Mouse (Mus musculus): ENCODE data around the gene Gp1ba. TPM values are rescaled to one million over a fixed set of nuclear protein-coding genes. Genes with fewer than 3 reads are reported as not detected.

Gp1ba gene
- polyA plus RNA-seq, 1 experiment from 2014 or later: 2.8 TPM

DNA sequence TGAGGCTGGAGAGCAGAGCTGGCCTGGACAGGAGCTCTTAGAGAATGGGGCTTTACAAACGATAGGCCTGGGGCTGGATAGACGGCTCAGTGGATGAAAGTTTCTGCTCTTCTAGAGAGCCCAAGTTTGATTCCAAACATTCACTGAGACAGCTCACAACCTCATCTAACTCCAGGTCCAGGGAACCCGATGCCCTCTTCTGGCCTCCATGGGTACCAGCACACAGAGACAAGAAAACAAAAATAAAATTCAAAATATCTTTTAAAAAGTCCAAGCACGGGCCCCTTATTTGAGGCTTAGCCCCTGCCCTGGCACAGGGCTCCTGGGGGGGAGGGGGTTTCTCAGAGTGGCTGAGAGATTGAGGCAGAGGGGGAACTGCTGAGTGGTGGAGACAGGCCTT lies 28.2 kb upstream of the Gp1ba start:
- H3K27ac ChIP-seq: no peak overlapping the region
- H3K4me1 ChIP-seq (replicated peaks): peaks cover 32% of the 10 kb centered on the region
- no peak overlapping the region for H3K4me3 ChIP-seq (replicated peaks)
- no peak overlapping the region for H3K4me2 ChIP-seq
- no peak overlapping the region for H3K9ac ChIP-seq
- DNase-seq (no peak), ATAC-seq (ENCODE audit: low read depth) (no peak)
- H3K27me3 ChIP-seq: 0 out of 2 replicates have a peak, but pooled peaks cover under 1% of the 10 kb centered on the region
- H3K36me3 ChIP-seq: peaks cover 66% of the 10 kb centered on the region
- 76% methylated on average over 4 of the region's 4 CpGs for WGBS (ENCODE audit: insufficient replicate concordance)
- no peaks in the 10 kb centered on the region for H3K9me3 ChIP-seq (replicated peaks)

DNA sequence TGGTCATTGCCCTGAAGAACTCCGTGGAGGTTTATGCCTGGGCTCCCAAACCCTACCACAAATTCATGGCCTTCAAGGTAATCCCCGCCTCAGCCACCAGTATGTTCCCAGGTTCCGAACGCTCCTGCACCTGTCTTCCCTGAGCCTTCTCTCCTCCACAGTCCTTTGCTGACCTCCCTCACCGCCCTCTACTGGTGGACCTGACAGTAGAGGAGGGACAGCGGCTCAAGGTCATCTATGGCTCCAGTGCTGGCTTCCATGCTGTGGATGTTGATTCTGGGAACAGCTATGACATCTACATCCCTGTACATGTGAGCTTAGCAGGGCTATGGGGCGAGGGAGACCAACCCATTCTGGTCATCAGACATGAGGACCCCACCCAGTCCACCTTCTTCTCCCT lies 26.4 kb upstream of the Gp1ba start:
- H3K4me1 ChIP-seq (replicated peaks): peaks cover 34% of the 10 kb centered on the region
- no peak overlapping the region for H3K4me3 ChIP-seq (replicated peaks)
- no peak overlapping the region for H3K27ac ChIP-seq
- WGBS (ENCODE audit: insufficient replicate concordance): 66% methylated on average over 7 of the region's 7 CpGs
- no peaks in the 10 kb centered on the region for H3K9me3 ChIP-seq (replicated peaks)
- no peak overlapping the region for H3K4me2 ChIP-seq
- no peak for DNase-seq
- no peak for ATAC-seq (ENCODE audit: low read depth)
- peaks cover 16% of the 10 kb centered on the region; the same call in 1 of the 2 replicates for H3K27me3 ChIP-seq
- no peak overlapping the region for H3K9ac ChIP-seq
- peaks cover 49% of the 10 kb centered on the region for H3K36me3 ChIP-seq

DNA sequence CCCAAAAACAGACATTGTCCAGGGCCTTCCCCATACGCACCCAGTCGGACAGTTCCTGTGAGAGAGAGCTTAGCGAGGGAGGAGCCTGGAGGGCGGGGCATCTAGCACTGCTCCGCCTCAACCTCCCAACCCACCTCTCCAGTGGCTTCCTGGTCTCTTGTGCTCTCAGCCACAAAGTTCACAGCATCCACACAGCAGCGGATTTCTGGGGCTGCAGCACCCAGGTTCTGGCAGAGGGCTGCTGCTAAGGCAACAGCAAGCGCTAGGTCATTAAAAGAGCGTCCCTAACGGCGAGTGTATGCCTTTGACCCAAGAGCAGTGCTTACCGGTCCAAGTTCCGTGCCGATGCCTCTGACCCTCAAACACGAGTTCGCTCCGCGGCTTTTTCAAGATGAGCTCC lies 23.8 kb upstream of the Gp1ba start:
- WGBS (ENCODE audit: insufficient replicate concordance): 1% methylated on average over 17 of the region's 17 CpGs
- DNase-seq: peak; percentile 65
- 0 out of 2 replicates have a peak overlapping the region, but pooled peaks have one; percentile 9 for H3K27ac ChIP-seq

DNA sequence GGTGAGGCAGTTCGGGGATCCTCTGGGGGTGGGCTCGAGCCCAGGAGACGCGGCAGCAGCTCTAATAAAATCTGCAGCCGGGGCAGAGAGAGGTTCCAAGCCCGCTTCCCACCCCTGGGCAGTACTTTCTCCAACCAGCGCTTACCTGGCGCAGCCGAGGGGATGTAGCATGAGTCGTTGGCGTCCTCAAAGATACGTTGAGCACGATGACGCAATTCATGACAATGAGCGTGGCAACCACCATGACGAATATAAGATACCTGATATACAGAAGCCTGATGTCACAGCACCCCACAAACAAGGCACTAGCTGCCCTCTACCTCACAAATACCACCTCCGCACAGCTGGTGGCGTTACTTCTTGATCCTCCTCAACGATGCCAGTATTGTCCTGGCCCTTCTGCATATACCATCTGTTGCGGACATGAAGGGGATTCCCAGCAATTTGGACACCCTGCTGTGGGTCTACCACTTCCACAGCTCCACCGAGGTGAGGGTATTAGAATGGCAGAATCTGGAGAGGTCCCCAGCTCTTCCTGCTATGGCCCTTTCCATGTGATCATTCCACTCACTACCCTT lies 23.3 kb upstream of the Gp1ba start, which contains the start of gene 4930544D05Rik:
Gene 4930544D05Rik (plus strand): TSS at position 333 of the 578 bp plus-strand sequence.
- H3K9me3 ChIP-seq (replicated peaks): no peaks in the 10 kb centered on the region
- WGBS (ENCODE audit: insufficient replicate concordance): 17% methylated on average over 21 of the region's 21 CpGs
- DNase-seq: no peak
- H3K27ac ChIP-seq: 0 out of 2 replicates have a peak within 1 kb of the TSS, but pooled peaks have one; percentile 9
- peaks cover 26% of the 10 kb centered on the region for H3K4me1 ChIP-seq (replicated peaks)
- peaks cover 19% of the 10 kb centered on the region for H3K36me3 ChIP-seq
- H3K4me3 ChIP-seq (replicated peaks): peak within 1 kb of the TSS; percentile 59
- H3K27me3 ChIP-seq: peaks cover 16% of the 10 kb centered on the region; the same call in 1 of the 2 replicates
- H3K9ac ChIP-seq: peak within 1 kb of the TSS; percentile 65
- ATAC-seq (ENCODE audit: low read depth): no peak
- peak within 1 kb of the TSS; percentile 92 for H3K4me2 ChIP-seq

More for the DNA sequence above, 23.8 kb upstream of the Gp1ba start:
- Histone ChIP-seq H3K36me3 (peaks cover 24% of the 10 kb centered on the region), H3K4me3 (replicated peaks) (peak overlapping the region; percentile 59), H3K27me3 (peaks cover 16% of the 10 kb centered on the region; the same call in 1 of the 2 replicates), H3K4me2 (peak overlapping the region; percentile 92), H3K9ac (peak overlapping the region; percentile 65), H3K9me3 (replicated peaks) (no peaks in the 10 kb centered on the region), H3K4me1 (replicated peaks) (peaks cover 26% of the 10 kb centered on the region)
- peak; percentile 83 for ATAC-seq (ENCODE audit: low read depth)

DNA sequence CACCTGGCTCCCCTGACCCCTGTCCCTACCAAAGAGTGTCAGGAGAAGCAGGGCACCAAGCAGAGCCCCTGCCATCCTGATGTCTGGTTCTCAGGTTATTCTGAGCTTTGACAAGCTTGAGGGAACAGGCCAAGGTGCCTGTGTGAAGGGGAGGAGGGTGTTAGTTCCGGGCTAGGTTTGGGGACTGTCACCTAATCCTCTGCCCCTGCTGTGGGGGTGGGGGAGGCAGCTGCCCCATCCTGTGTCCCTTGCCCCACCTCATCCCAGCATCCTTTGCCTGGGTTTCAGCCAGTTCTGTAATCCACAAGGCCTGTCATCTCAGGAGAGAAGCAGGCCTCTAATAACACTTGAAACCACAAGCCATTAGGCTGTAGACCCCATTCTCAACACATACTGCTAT lies 19.8 kb upstream of the Gp1ba start, which contains the start of gene Chrne:
Gene Chrne (minus strand): TSS at position 116 of the 400 bp plus-strand sequence.
- Histone ChIP-seq H3K4me3 (replicated peaks) (no peak within 1 kb of the TSS), H3K27me3 (peaks cover 16% of the 10 kb centered on the region; the same call in 1 of the 2 replicates), H3K27ac (no peak within 1 kb of the TSS), H3K9me3 (replicated peaks) (no peaks in the 10 kb centered on the region), H3K9ac (no peak within 1 kb of the TSS), H3K36me3 (no peaks in the 10 kb centered on the region), H3K4me2 (no peak within 1 kb of the TSS), H3K4me1 (replicated peaks) (peaks cover 35% of the 10 kb centered on the region)
- DNase-seq: no peak
- 70% methylated on average over 1 of the region's 1 CpGs for WGBS (ENCODE audit: insufficient replicate concordance)
- ATAC-seq (ENCODE audit: low read depth): no peak

DNA sequence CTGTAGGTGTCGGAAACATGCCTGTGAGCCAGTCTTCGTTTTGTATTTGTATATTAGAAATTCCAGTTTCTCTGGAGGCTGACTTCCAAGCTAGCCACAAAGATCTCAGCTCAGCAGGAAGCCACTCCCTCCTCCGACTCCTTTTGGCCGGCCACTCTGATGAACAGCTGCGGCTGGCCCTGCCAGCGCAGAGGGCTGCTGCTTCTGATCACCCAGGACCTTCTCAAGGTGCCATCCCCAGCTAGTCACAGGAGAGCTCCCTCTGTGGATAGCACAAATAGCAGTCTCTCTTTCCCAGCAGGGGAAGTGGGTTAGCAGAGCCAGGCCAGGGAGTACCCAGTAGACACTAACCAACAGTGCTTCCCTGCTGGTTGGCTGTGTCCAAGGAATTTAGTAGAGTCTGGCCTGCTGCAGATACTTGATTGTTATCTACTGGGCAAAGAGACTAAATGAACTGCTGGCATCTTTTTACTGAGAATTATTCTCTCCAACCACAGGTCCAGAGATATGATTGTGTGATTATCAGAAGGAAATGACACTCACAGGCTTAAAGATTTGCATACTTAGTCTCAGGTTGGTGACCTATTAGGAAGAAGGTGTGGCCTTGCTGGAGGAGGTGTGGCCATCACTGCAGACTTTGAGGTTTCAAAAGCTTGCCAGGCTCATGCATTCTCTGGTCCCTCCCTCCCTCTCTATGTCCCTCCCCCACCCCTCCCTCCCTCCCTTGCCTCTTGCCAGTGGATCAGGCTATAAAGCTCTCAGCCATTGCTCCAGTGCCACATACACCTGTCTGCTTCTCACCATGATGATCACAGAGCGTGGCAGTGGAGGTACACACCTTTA lies 16.7 kb upstream of the Gp1ba start:
- Histone ChIP-seq H3K4me3 (replicated peaks) (no peak overlapping the region), H3K4me2 (no peak overlapping the region), H3K36me3 (no peaks in the 10 kb centered on the region), H3K27me3 (0 out of 2 replicates have a peak, but pooled peaks cover under 1% of the 10 kb centered on the region), H3K4me1 (replicated peaks) (peaks cover 16% of the 10 kb centered on the region; the same call in 1 of the 2 replicates), H3K9me3 (replicated peaks) (no peaks in the 10 kb centered on the region), H3K27ac (no peak overlapping the region), H3K9ac (no peak overlapping the region)
- ATAC-seq (ENCODE audit: low read depth) (peak; percentile 78), DNase-seq (peak; percentile 37)
- WGBS (ENCODE audit: insufficient replicate concordance): 46% methylated on average over 7 of the region's 7 CpGs

DNA sequence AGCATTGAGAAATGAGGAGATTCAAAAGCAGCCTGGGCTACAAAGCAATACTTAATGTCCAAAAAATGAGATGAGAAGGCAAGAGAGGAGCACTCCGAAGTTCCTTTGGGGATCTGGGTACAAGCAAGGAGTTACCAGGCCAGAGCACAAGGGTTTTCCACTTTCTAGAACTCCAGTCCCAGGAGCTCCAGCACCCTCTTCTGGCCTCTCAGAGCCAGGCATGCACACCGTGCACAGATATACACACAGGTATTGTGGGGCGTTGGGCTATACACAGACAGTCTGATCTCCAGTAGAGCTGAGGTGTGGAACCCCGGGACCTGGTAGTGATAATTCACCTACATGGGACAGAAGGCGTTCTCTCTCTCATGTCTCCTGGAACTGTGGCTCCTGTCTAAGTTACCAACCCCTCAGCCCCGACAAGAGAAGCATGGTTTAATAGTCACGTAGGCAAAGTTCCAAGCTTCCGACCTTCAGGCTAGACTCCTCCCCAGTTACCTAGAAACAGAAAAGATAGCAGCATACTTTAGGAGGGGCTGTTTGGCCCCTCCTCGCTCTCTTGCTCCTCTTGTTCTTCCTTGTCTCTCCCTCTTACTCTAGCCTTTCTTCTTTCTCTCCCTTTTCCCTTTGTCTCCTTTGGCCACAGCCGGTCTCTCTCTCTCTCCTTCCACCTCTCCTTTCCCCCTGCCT lies 15.7 kb upstream of the Gp1ba start:
- H3K4me1 ChIP-seq (replicated peaks): peaks cover 16% of the 10 kb centered on the region; the same call in 1 of the 2 replicates
- H3K9me3 ChIP-seq (replicated peaks): no peaks in the 10 kb centered on the region
- H3K36me3 ChIP-seq: no peaks in the 10 kb centered on the region
- H3K4me2 ChIP-seq: no peak overlapping the region
- H3K27ac ChIP-seq: no peak overlapping the region
- H3K4me3 ChIP-seq (replicated peaks): no peak overlapping the region
- H3K27me3 ChIP-seq: no peaks in the 10 kb centered on the region
- no peak overlapping the region for H3K9ac ChIP-seq
- 63% methylated on average over 10 of the region's 10 CpGs for WGBS (ENCODE audit: insufficient replicate concordance)
- ATAC-seq (ENCODE audit: low read depth) (no peak), DNase-seq (no peak)

DNA sequence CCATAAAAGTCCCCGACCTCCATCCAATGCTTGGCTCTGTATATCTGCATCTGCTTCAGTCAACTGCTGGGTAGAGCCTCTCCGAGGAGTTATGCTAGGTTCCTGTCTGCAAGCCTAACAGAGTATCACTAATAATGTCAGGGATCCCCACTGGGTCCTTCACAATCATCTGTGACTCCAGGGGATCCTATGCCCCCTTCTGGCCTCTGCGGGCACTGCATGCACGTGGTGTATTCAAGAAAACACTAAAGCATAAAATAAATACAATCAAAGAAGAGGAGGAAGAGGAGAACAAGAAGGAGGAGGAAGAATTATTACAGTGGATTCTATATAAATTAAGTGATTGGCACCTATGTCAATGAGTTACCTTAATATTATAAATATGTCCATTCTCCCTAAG lies 13.4 kb upstream of the Gp1ba start:
- peak; percentile 53 for DNase-seq

DNA sequence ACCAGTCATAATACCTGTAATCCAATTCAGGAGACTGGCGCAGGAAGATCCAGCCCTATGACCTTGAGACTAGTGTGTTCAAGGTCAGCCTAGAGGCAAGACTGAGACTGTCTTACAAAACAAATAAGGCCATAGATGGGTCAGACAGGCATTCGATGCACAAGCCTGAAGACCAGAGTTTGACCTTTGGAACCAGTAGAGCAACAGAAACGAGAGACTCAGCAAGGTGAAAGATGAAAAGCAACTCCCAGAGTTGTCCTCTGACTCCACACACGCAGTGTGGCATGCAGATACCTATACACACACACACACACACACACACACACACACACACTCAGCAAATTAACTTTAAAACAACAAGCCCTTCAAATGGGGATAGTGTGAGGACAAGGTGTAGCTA lies 12.0 kb upstream of the Gp1ba start:
- no peak overlapping the region for H3K27ac ChIP-seq
- no peaks in the 10 kb centered on the region for H3K27me3 ChIP-seq
- no peak overlapping the region for H3K4me2 ChIP-seq
- H3K4me1 ChIP-seq (replicated peaks): peaks cover 24% of the 10 kb centered on the region
- ATAC-seq (ENCODE audit: low read depth) (no peak), DNase-seq (no peak)
- H3K36me3 ChIP-seq: no peaks in the 10 kb centered on the region
- no peaks in the 10 kb centered on the region for H3K9me3 ChIP-seq (replicated peaks)
- H3K4me3 ChIP-seq (replicated peaks): no peak overlapping the region
- 47% methylated on average over 4 of the region's 4 CpGs for WGBS (ENCODE audit: insufficient replicate concordance)
- H3K9ac ChIP-seq: no peak overlapping the region

More for the DNA sequence above, 13.4 kb upstream of the Gp1ba start:
- H3K36me3 ChIP-seq: no peaks in the 10 kb centered on the region
- H3K4me1 ChIP-seq (replicated peaks): peaks cover 24% of the 10 kb centered on the region
- H3K9ac ChIP-seq: no peak overlapping the region
- 28% methylated on average over 4 of the region's 4 CpGs for WGBS (ENCODE audit: insufficient replicate concordance)
- H3K4me3 ChIP-seq (replicated peaks): no peak overlapping the region
- H3K9me3 ChIP-seq (replicated peaks): no peaks in the 10 kb centered on the region
- H3K27ac ChIP-seq: no peak overlapping the region
- H3K4me2 ChIP-seq: no peak overlapping the region
- no peaks in the 10 kb centered on the region for H3K27me3 ChIP-seq
- ATAC-seq (ENCODE audit: low read depth): no peak

DNA sequence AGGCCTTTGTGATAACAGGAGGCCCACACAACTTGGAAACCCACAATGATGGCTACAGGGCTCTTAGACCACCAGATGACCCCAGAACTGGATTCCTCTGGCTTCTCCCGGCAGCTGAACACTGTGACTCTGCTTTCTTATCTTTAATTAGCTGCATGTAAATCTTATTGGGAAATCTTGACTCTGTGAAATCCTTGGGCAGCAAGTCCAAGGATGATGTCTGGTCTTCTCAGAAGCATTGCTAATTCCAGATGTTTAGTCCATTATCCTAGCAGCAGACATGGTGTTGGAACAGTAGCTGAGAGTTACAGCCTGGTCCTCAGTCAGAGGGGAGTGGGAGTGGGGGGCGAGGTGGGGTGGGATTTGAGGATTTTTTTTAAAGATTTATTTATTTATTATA lies 10.5 kb upstream of the Gp1ba start:
- Histone ChIP-seq H3K9ac (no peak overlapping the region), H3K4me3 (replicated peaks) (no peak overlapping the region), H3K4me1 (replicated peaks) (peaks cover 13% of the 10 kb centered on the region), H3K36me3 (no peaks in the 10 kb centered on the region), H3K27me3 (no peaks in the 10 kb centered on the region), H3K27ac (no peak overlapping the region), H3K9me3 (replicated peaks) (no peaks in the 10 kb centered on the region), H3K4me2 (no peak overlapping the region)
- ATAC-seq (ENCODE audit: low read depth) (no peak), DNase-seq (no peak)
- WGBS (ENCODE audit: insufficient replicate concordance): 26% methylated on average over 2 of the region's 2 CpGs

DNA sequence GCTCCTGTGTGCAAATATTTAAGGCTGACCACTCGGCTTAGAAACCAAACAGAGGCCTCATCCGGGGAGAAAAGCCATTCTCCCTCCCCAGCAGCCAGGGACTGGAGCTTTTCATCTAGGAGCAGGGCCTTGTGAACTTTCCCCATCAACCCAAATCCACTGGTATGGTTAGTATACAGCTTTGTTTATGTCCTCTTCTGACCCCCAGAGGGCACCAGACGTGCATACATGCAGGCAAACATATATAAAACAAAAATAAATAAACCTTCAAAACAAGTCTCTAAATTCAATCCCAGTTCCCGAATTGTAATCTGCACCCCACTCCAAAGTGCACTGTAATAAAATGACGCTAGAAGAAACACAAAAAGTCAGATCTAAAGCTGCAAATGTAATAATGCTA lies 9.4 kb upstream of the Gp1ba start:
- Histone ChIP-seq H3K27ac (no peak overlapping the region), H3K4me3 (replicated peaks) (no peak overlapping the region), H3K4me2 (no peak overlapping the region), H3K9me3 (replicated peaks) (no peaks in the 10 kb centered on the region), H3K4me1 (replicated peaks) (peaks cover 13% of the 10 kb centered on the region), H3K27me3 (no peaks in the 10 kb centered on the region), H3K36me3 (no peaks in the 10 kb centered on the region), H3K9ac (no peak overlapping the region)
- ATAC-seq (ENCODE audit: low read depth): no peak
- DNase-seq: no peak
- 26% methylated on average over 5 of the region's 5 CpGs for WGBS (ENCODE audit: insufficient replicate concordance)

All from liver, embryonic 13.5 days (tissue).